Mouse (Mus musculus): ENCODE measurements around the gene Arhgef3.

GRCm38 (mm10) chr14:27355151-27355550, 240.5 kb downstream of the Arhgef3 start:
- TF ChIP-seq POLR2A (IDR thresholded peaks at IDR 0.05; ENCODE audit: borderline replicate concordance, extremely low read depth, low read depth, low read length) (no peak), CTCF (IDR thresholded peaks at IDR 0.05; ENCODE audit: insufficient read depth, low read length) (no peak)

Data from lung, adult 2 months (tissue).